Mouse (Mus musculus) heart, adult 18-20 months (tissue): ENCODE measurements around the gene Slit1. TPM values are rescaled to one million over a fixed set of nuclear protein-coding genes. Genes with fewer than 3 reads are reported as not detected.

Experiments
- DNase-seq, 2 experiments: peaks; one replicate each; pipeline ENCODE4 v3.0.0; 2021 to 2022; ENCODE audit warnings: mixed read lengths in 1 of 2
- long read RNA-seq, 2 experiments: library from polyadenylated mRNA; stranded (forward); transcript quantifications; one replicate each; pipeline ENCODE4 v2.0.0; 2021
- total RNA-seq, 2 experiments: library from RNA; stranded (reverse); gene quantifications; 2 replicates each; pipeline ENCODE4 v1.2.3; 2021

Gene Slit1
- total RNA-seq, result under 1 TPM; 0.07 to 0.08 TPM
- long read RNA-seq, experiment 1, partial matches to known transcripts, result 0 of 1 reads
- long read RNA-seq, experiment 1, other reads (novel, unspliced or antisense), result 1 of 1 reads
- long read RNA-seq, experiment 2, result 0 reads

DNA sequence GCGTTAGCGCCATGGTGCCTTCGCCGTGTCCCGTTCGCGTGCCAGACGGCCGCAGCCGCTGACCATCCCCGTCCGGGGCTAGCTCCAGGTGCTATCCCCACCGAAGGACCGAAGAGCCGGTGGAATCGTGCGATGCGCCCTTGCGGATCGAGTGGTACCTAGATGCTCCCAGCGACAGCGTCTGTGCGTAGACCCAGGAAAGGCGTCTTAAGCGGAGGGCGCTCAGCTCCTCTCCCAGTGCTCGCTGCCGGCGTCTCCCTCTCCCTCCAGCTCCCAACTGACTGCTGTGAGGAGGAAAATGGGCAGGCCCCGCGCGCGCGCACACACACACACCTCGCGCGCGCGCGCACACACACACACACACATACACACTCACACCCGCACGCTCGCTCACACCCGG lies at the start of gene Slit1:
TSS of gene Slit1 (minus strand) at position 270 of the 400 bp plus-strand sequence.
- DNase-seq, result no peak

DNA sequence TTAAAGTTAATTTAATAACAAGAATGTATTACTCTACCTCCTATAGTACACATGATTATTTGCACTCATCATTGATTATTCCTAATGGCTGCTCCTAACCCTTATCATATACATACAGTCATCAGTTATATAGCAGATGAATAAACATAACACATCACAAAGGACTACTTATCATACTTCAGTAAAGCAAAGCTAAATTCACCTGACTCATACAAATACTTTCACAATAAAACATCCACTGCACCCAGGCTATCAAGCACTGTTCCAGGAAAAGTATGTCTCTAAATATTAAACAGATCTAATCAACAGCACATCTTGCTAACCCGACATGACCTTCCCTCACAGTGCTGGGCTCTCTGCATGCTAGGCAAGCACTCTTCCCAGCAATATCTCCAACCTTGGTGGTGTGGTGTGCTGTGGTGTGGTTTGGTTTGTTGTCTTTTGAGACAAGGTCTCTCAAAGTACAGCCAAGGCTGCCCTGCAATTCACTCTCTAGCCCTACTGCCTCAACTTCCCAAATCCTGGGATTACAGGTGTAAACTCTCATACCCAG lies 49.5 kb upstream of the Slit1 start:
- no peak for DNase-seq

DNA sequence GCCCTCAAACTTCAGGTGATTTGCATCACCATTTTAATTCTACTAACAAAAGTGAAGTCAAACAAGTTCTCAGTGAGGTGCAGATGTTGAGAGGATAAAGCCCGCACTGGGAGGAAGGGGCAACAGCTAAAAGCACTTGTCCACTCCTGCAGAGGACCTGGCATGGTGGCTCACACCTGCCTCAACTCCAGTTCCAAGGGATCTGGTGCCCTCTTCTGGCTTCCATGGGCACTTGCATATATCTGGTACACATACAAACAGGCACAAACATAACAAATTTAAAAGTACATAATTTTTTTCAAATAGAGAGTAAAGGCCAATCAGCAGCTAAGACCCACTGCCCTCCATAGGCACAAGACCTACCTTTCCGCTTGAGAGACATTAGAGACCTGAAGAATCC lies 47.9 kb upstream of the Slit1 start:
- DNase-seq, result no peak

DNA sequence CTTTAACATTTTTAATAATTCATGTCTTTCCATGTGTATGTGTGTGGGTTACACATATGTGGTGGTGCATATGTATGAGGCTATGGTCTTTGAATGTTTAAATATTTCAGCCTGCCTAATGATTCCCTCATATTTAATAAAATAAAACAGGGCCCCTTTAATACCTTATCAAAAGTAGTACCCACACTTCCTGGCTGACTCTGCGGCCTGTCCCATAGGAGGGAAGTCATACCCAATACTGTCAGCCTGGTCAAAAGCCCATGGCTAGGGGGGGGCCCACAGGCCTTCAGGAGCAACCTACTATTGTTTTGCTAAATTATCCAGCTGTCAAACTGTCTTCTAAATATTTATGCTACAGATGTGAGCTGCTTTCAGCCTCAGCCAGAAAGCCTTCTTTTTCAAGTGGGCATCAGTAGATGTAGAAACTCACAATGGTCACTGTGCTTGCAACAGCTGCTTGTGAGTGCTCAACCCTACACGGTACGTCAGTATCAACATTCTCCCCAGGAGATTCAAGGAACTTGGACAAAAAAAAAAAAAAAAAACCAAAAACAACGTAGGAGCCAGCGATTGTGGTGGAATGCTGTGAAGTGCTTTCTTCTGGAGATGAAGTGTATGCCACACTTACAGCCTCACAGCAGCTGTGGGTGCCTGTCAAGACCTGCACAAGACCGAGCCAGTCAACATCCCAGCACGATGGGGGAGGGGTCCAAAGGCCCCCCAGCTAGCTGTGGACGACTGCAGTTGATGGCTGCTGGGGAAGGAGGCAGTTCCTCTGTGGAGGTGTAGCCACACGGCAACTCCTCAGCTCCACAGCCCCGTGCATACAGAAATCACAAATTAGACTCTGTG lies 45.9 kb upstream of the Slit1 start:
- DNase-seq, result no peak

DNA sequence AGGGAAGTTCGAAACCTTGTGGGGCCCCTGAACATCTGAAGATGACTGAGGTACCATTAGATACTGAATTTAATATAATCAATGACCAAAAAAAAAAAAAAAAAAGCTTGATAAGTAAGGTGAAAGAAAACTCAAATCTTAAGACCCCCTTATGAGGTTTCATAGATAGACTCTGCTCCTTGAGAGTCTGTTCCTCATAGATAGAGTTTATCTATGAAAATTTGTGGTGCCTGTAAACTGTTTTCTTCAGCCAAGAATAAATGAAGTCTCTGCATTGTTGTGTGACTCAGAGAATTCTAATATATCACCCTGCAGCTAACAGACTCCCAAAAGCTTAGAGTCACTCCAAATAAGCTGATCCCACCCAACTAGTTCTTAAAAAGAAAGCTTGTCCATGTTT lies 43.4 kb upstream of the Slit1 start:
- DNase-seq, result no peak

DNA sequence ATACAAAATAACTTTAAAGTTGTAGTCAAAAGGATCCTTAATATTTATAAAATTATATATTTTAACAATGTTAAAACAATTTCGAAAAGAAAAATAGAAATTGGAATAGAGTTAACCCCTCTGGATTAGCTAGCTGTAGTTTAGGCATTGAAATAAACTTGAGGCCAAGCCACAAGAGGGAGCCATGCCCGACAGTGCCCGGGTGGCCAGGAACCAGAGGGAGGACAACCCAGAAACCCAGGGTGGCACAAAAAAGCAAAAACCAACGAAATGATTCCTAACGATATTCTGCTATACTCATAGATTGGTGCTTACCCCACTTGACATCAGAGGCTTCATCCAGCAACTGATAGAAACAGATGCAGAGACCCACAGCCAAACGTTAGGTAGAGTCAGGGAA lies 34.0 kb upstream of the Slit1 start:
- DNase-seq, result peak in 1 of 2 experiments; percentile 38

DNA sequence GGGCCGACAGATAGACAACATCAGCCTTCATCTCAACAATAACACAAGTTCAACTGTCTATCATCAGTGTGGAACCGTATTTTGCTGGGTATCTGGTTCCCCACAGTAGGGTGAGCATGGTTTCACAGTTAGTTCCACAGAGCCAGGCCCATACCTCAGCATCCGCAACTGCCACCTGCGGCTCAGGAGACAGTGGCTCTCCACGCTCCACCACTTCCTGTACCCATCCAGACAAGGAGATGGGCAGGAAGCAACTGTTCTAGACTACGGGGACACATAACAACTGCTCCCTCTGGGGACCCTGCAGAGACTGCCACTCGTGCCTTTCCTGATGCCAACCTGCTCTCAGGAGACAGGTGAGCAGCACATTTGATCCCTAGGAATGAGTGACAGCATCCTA lies 25.2 kb upstream of the Slit1 start:
- DNase-seq, result no peak

DNA sequence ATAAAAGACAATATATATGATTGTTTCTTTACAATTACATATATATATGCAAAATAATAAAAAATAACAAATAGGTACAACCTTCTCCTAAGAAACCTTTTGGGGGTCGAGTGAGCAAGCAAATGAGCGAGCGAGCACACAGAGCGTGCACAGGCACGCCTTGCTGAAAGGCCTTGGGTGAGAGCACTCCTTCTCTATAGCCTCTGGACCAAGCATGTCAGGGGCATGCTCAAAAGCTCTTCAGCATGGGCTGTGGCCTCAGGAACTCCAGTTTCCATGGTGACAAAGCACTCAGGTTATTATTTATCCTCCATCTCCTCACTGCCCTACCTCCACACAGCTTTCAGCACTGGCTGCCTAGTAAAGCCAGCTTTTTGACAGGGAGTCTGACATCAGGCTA lies 23.2 kb upstream of the Slit1 start:
- no peak for DNase-seq

DNA sequence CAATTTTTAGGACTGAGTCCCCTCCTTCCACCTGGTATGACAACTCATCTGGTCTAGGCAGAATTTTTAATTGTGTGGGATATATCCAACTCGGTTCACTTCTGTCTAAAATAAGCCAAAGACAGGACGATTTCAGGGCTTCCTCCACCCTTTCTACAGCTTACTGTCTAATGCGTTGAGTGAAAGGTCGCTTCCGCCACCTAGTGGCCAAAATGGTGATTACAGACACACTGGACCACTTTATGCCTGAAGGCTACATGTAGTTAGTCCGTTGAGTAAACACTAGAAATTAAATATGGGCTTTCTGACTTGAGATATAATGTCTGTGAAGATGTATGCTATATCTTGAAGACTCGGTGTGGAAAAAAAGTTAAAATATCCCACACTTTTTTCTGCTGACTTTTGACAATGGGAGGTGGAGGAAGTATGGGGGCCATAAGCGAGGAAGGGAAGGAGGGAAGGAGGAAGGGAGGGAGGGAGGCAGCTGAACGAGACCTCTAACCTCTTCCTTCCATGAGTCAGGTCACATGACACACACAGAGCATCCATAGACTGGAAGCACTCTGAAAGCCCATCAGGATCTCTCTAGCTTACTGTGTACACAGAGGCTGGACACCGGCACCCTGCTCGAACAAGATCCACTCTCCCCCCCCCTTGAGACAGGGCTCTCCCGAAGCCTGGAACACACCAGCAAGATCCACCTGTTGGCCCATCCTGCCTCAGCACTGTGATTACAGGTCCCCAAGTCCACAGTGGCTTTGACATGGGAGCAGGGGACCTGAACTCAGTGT lies 20.6 kb upstream of the Slit1 start:
- peak; percentile 70 to 96 for DNase-seq

DNA sequence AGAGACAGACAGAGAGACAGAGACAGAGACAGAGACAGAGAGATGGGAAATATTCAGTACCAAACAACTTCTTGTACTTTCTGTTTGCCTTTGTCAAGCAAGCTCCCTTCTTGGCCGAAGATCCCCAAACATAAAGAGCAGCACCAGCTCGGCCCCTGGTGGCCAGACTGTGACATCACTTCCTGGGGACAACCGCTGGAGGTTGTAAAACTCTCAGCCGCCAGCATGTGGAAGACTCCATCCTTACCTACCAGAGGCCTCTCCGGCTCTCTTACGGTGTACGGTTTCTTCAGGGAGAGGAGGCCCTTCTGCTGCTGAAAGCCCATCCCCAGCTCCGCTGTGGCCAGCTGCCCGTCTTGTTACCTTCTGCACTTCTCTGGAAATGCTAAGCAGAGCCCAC lies 18.1 kb upstream of the Slit1 start:
- DNase-seq, result peak in 1 of 2 experiments; percentile 7

DNA sequence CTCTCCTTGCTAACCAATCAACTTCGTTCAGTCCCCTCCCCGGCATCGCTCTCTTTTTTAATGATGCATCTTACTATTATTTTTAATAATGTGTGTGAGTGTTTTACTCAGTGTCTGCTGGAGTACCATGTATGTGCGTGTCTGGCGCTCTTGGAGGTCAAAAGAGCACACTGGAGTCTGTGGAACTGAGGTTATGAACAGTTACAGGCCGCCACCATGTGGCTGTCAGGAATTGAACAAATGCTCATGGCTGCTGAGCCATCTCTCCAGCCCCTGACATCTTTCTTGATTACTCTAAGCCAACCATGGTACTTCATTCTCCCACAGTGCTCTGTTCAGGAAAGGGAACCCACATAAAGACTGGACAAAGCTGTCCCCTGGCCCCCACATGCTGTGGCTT lies 16.3 kb upstream of the Slit1 start:
- DNase-seq, result no peak

DNA sequence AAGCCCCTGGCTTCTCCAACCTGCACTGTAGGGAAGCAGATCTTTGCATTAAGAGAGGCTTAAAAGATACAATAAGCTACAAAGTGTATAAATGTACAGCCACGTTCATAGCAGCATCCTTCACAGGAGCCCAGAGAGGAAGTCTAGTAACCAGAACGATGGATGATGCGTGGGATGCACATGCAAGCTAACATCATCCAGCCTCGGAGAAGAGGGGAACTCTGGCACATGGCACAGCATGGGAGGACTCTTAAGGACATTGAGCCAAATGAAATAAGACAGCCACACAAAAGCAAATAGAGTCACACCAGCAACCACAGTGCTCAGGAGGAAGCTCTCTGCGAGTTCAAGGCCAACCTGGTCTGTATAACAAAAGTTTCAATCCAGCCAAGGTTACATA lies 15.8 kb upstream of the Slit1 start:
- no peak for DNase-seq

DNA sequence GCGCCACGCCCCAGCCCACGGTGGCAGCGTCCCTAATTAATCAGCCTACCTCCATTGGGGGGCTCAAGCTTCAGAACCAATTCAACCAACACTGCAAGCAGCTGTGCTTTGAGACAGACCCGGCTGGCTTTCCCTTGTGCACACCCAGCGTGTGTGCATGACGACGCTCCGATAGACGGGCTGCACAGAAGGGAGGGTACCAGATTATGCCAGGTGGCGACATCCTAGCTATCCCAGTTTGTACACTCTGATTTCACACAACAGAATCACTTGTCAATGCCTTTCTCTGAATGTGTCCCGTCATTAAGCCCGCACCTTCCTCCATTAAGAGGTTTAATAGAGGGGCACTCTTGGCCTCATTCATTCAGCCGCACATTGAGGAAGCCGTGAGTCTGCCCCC lies 11.3 kb upstream of the Slit1 start:
- no peak for DNase-seq

DNA sequence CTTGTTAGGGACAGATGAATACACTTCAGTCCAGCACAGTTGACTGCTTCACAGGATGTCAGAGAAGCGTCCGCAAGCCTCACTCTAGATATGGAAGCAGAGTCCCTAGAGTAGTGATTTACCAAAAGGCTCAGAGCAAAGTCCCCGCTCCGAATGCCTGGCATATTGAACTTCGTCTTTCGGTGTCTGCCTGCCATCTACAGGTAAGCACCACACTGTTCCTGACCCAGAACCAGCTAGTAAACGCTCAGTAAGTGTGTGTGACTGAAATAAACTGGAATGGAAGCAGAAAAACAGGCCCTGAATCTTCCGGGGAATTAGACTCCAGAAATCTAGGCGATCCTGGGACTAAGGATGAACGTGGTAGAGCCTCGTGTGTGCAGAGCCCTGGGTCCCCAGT lies 8.4 kb upstream of the Slit1 start:
- no peak for DNase-seq

DNA sequence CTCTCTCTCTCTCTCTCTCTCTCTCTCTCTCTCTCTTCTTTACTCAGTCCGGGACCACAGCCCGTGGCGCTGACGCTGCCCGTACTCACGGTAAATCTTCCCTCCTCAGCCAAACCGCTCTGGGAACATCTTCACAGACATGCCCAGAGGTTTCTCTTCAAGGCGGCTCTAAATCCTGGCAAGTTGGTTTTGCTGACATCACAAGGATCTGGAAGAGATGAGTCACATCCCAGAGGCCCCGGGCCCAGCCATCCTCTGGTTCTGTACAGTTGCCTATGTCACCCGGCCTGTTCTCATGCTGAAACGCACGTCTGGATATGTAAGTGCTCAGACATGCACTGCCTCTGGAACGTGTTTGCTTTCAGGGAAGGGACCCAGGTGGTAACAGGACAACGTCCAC lies 4.0 kb upstream of the Slit1 start:
- no peak for DNase-seq

DNA sequence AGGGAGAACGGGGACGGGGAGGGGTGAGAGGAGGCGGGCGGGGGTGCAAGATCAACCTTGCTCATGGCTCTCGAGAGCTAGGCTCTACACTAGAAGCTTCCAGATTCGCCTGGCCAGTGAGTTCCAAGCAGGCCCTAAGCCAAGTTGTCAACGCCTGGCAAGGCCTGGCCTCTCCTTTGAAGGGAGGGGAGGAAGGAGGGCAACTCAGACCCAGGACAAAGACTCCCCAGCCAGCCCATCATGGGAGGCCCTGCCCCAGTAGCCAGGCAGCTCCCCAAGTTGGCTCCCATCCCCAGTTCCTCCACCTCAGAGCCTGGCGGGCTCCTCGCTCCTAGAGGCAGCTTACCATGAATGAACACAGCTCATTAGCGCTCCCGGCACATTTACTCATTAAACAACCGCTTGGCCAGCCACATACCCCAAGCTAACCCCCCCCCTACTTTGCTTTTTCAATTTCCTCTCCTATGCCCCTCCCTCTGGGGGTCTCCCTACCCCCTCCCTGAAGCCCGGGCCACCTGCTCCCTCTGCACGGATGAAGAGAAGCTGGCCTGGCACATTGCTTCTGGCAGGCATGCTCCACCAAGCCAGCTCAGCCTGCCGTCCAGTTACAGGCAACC lies 2.6 kb upstream of the Slit1 start:
- DNase-seq, result peak; percentile 20 to 48

DNA sequence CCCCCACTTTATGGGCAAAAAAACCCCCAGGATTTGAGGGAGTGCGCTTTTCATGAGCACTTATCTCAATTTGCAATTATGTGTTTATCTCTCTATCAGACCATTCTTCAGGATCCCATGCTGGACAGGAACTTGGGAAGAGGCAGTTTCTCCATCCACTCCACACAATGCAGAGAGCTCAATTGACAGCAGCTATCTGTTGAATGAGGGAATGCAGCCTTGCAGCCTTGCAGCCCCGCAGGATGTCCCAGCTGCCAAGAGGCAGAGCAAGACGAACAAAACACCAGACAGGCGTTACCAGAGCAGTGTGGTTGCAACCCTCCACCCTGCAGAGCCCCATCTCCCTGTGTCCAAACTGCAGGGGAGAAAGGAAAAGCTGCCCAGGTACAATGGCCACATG lies 4.6 kb downstream of the Slit1 start:
- no peak for DNase-seq

DNA sequence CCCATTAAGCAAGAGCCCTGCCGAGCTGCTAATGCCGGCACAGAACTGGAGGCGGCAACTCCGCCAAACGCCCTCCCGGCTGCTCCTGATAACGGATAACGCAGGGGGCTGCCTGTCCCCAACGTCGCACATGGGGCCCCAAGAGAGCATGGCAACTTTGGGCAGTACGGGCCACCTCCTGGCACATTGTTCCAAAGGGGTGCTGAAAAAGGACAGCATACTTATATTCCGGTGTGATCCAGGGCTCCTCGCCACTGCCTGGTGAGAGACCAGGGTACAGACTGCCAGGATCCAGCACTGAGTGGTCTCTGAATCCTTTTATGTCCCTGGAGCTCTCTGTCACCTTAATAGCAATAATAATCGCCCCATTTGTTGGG lies 5.0 kb downstream of the Slit1 start:
- DNase-seq, result no peak

DNA sequence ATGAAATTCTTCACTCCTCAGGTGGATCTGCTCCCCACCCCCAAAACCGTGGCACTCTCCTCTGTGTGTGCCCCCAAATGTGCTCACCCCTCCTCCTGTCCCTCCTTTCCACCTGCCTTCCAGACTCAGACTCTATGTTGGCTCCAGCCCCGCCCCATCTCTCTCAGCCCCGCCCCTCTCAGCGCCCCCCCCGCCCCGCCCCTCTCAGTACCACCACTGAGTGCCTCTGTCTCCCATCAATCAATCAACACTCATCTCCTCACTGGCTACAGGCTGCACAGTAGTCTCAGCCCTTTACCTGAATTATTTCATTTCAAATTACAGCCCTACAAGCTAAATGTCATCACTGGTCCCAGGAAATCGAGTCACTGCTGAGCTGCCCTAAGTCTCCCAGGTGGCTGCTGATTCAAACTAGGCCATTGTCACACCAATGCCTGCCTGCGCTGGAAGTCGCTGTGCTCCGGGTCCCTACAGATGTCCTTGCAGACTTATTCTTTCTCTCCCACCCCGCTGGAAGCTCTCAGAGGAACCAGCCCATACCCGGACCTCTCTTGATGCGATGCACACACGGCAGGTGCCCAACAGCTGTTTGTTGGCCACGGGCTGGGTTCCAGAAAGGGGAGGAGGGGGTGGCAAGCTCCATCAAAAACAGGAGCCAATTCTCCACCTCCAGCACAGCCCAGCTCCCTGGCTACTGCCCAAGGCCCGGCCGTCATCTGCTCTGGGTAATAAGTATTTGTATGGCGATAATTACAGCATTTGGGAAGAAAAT lies 5.6 kb downstream of the Slit1 start:
- no peak for DNase-seq

DNA sequence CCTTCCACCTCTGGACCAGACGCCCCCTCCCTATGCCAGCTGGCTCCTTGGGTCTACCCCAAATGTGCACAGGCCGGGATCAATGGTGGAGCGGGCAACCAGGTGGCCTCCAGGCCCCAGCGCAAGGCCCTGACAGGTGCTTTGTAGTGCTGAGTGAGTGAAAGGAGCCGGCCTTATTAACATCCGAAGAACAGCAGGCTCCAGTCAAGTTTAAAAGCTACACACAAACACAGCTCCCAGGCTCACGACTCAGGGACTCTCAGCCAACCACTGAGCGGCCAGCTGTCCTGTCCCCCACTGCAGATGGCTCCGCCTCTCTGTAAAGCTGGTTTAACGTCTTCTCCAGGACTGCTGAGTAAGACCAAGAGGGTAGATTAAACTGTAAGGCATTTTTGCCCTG lies 8.8 kb downstream of the Slit1 start:
- DNase-seq, result no peak

DNA sequence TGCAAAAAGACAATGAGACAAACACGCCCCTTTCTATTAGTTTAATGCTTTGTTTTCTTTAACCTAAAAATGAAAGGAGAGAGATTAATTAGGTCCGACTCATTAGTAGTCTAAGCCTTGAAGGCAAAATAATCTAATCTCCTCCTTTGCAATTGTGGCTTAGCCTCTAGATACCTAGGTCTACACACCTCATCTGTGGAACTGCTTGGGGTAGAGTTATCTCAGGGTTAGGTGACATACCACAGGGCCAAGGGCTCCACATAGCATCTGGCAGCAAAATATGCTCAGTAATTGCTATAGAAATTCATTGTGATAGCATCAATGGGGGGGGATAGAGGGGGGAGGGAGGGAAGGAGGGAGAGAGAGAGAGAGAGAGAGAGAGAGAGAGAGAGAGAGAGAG lies 18.0 kb downstream of the Slit1 start:
- DNase-seq, result no peak
